Mouse (Mus musculus) C2C12 (cell line): Measurements from ENCODE around the gene Fryl.

Experiments used
- CTCF ChIP-seq: IDR thresholded peaks from one replicate; pipeline ENCODE4 v1.5.1; 2011; ENCODE audit not compliant: control insufficient read depth, insufficient read depth, insufficient read length
- MAX ChIP-seq: IDR thresholded peaks from one replicate; pipeline ENCODE4 v1.6.1; 2011; ENCODE audit warnings: mild to moderate bottlenecking, control low read depth
- MYOD1 ChIP-seq: IDR thresholded peaks from one replicate; pipeline ENCODE4 v1.6.1; 2011; ENCODE audit warnings: low read depth; ENCODE audit not compliant: control insufficient read depth, insufficient read length
- MYOG ChIP-seq: IDR thresholded peaks from one replicate; pipeline ENCODE4 v1.6.1; 2011; ENCODE audit not compliant: control insufficient read depth, insufficient read length; ENCODE audit errors: extremely low read depth
- USF1 ChIP-seq: IDR thresholded peaks from one replicate; pipeline ENCODE4 v1.6.1; 2011; ENCODE audit warnings: low read depth, mild to moderate bottlenecking, control low read depth, moderate library complexity

- TF ChIP-seq CTCF (no peak), USF1 (no peak), MYOD1 (no peak), MAX (no peak), MYOG (no peak)
Measured at GRCm38 (mm10) chr5:73257723-73258122, 1.3 kb upstream of the Fryl start.
